Mouse (Mus musculus): ENCODE data around the gene Mxi1.
"Not testable (repeated sequence)": the region's sequence is repeated elsewhere in the genome, so short reads cannot be mapped to it uniquely, and the experiment has no call there.

The Mxi1 gene

GRCm38 (mm10) chr19:53364551-53364950, 54.2 kb downstream of the Mxi1 start:
- no peak for DNase-seq (ENCODE audit: low spot score in 2 of 2)

- DNase-seq (ENCODE audit: low spot score in 2 of 2): peak; percentile 42 to 52
Measured at GRCm38 (mm10) chr19:53364963-53365362, 54.6 kb downstream of the Mxi1 start.

- no peak for DNase-seq (ENCODE audit: low spot score in 2 of 2)
Measured at GRCm38 (mm10) chr19:53366057-53366775, 55.9 kb downstream of the Mxi1 start.

DNA sequence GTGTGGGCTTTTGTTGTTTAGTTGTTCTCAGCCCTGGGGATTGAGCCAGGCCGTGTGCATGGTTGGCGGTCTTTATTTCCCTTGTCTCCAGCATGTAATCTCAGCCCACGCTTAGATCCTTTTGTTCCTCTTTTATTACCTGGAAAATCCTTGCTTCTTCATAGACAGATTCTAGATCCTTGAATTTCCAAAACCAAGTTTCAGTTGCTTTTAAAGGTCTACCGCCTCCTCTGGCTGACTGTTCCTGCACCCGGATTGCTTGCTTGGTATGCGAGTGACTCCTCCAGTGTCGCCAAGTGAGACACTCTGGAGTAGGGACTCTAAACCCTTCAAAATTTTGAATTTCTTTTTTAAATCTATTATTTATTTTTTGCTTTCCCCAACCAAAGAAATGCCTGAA, 56.6 kb downstream of the Mxi1 start:
- no peak for DNase-seq (ENCODE audit: low spot score in 2 of 2)

DNA sequence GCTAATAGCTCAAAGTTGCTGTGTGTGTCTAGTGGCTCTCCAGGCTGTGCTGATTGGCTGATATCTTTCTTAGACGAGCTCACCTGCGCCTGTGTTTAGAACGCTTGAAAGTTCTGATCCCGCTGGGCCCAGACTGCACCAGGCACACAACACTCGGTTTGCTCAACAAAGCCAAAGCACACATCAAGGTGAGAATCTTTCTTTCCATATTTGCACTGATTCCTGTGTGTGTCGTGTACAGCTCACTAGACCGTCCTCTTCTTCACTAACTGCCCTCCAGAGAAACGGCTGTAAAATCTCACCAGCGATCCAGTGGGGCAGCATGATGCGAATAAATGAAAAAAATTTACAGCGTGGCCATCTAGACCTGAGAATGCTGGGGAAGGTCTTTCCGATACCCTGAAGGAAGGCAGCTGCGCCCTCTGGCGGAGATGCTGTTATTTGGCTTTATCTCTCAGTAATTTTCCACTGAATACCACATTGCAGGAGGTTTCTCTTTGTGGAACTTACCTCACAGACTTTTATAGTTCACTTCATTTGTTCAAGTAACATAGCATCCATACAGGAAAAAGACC, 59.2 kb downstream of the Mxi1 start:
- DNase-seq (ENCODE audit: low spot score in 2 of 2): peak in 1 of 2 experiments; percentile 80

DNA sequence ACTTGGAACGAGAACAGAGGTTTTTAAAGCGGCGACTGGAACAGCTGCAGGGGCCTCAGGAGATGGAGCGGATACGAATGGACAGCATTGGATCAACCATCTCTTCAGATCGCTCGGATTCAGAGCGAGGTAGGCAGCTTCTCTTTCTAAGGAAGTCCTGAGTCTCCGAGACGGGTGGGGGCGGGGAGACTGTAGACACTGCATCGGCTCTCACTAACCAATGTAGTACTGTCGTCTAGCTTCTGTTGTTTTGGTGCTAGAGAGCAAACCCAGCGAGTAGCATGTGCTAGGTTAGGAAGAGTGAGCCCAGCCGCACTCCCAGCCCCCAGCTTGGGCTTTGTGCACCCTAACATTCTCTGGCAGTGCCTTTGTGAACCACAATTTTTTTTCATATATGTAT, 59.9 kb downstream of the Mxi1 start:
- DNase-seq (ENCODE audit: low spot score in 2 of 2): no peak

DNA sequence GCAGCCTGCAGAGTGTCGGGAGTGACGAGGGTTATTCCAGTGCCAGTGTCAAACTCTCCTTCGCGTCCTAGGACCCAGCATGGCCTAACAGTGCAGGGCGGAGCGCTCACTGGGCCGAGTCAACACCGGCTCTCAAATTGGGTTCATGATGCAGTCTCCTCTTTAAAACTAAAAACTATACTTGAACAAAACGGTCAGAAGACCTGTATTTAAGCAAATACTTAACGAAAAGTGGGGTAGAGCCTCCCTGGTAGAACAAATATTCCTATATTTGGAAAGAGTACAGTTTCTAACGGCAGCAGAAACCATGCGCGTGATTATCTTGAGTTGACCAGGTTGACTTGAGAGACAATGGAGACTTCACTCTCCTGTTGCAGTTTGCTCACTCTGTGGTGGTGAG, 61.3 kb downstream of the Mxi1 start, which contains the start of gene Gm10197:
Gm10197 (minus strand) TSS at position 101 of the 400 bp plus-strand sequence.
- no peak for DNase-seq (ENCODE audit: low spot score in 2 of 2)

DNA sequence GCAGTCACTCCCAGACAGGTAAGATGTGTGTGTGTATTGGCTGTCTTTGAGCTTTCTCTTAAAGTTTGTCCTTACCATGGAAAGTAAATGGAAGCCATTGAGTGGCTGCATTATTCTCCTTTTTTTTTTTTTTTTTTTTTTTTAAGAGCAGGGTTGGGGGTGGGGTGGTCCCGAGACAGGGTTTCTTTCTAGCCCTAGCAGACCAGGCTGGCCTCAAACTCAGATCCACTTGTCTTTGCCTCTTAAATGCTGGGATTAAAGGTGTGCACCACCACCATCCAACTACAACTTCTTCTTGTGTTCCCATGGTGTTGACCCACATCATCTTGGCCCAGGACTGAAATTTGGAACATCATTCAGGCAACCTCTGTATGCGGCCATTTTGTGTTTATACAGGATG, 63.3 kb downstream of the Mxi1 start:
- DNase-seq (ENCODE audit: low spot score in 2 of 2): no peak

DNA sequence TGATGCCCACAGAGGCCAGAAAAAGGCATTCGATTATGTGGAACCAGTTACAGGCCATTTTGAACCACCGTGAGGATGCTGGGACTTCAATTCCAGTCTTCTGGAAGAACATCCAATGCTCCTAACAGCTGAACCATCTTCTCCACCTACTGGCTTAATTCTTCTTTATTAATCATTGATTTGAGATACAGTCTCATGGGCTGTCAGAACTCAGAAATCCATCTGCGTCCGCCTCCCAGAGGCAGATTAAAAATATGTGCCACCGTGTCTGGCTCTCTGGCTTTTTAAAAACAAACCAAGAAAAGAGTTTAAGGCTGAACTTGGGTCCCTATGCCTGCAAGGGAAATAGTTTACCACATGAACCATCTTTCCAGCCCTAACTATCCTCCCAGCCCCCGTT, 65.0 kb downstream of the Mxi1 start:
- DNase-seq (ENCODE audit: low spot score in 2 of 2): no peak

DNA sequence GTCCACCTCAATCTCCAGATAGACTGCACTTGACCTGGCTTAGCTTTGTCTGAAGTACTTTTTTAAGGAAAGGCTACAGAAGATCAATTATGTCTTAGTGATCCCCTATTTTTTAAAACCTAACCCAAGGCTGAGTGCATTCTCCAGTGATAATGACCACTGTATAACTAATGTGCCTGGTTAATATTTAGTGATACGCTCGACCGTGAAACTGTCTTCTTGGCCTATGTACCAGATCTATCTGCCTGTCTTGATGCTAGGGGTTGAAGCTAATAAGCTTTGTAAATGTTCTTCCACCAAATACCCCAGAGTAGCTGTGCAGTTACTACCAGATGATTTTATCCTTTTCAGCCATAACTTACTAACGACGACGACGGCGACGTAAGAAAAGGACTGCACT, 65.5 kb downstream of the Mxi1 start:
- DNase-seq (ENCODE audit: low spot score in 2 of 2): no peak

- DNase-seq (ENCODE audit: low spot score in 2 of 2): no peak
Measured at GRCm38 (mm10) chr19:53377652-53378051, 67.3 kb downstream of the Mxi1 start.

DNA sequence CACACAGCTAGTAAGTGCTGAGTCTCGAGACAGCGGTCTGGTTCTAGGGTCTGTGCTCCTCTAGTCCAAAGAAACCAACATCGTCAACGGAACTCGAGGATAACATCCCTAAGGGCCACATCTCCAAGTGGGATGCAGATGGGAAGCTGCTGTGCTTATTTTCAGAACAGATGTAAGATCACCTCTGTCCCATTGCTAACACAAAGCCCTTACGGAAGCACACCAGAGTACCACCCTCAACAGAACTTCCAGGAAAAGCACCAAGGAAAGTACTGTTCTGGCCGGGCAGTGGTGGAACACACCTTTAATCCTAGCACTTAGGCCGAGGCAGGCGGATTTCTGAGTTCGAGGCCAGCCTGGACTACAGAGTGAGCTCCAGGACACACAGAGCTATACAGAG, 68.1 kb downstream of the Mxi1 start:
- no peak for DNase-seq (ENCODE audit: low spot score in 2 of 2)

GRCm38 (mm10) chr19:53383336-53383735, 73.0 kb downstream of the Mxi1 start:
- DNase-seq (ENCODE audit: low spot score in 2 of 2): no peak

- DNase-seq (ENCODE audit: low spot score in 2 of 2): no peak
Measured at GRCm38 (mm10) chr19:53389417-53389816, 79.1 kb downstream of the Mxi1 start.

DNA sequence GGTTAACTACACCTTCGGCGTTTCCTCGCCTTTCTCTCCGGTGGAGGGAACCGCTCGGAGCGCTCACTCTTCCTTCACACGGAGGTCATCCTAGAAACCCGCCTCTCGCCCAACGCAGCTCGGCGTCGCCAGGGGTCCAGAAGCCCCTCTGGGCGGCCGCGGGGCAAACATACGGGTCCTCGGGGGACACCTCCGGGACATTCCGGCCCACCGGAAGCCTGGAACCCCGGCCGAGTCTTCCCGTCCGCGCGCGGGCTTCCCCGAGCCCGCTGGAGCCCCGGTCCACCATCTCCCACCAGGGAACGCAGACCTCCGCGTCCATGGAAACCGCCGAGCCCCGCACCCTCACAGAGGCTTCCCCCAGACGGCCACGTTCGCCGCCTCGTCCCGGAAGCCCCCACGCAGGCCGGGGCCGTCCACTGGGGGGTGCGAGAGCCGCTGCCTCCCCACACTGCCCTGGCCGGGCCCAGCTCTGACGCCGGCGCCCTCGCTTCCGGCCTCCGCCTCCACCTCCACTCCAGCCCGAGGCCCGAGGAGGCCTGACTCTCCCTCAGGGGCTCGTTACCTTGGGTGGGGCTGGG, 79.6 kb downstream of the Mxi1 start:
- DNase-seq (ENCODE audit: low spot score in 2 of 2): no peak

GRCm38 (mm10) chr19:53390495-53391007, 80.2 kb downstream of the Mxi1 start, which contains the start of gene Smndc1:
TSS of gene Smndc1 (minus strand) at chr19:53390578.
- peak; percentile 99 to 100 for DNase-seq (ENCODE audit: low spot score in 2 of 2)

DNA sequence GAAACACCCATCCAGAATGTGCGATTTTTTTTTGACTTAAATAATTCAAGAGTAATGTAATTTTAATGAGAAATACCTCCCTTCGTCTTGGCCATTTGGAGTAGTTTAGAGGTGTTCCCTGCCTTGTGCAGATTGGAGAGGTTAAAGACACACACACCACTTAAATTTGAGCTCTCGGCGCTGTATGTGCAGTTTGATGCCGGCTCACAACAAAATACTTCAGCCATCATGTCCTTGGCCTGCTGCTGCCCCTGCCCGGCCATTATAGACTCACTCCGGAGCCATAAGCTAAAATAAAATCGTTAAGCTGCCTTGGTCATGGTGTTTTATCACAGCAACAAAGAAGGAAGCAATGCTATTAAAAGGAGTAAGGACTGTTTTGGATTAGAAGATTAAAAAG, 81.1 kb downstream of the Mxi1 start:
- DNase-seq (ENCODE audit: low spot score in 2 of 2): no peak

- DNase-seq (ENCODE audit: low spot score in 2 of 2): no peak
Measured at GRCm38 (mm10) chr19:53391787-53392186, 81.5 kb downstream of the Mxi1 start.

DNA sequence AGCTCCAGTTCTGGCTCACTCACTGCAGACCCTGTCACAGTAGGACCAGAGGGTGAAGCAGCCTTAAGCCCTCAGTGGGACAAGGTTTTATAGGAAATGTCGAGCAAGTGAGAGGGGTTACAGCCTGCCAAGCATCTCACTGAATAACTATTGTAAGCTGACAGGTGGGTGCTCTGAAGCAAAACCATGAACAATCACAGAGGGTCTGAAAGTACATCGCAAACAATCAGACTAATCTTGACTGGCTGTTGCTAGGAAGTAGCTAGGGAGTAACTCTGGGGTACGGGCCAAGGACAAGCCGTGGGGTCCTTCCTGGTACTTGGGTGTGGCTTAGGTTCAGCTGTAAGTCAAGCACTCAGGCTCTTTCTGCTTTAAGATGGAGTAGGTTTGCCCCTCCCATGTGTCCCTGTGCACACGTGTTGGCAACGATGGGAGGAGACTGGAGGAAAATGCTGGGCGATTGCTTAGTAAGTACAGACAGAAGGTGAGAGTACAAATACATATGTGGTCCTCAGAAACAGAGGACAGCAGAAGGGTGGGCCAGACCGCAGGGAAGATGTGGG, 82.5 kb downstream of the Mxi1 start:
- DNase-seq (ENCODE audit: low spot score in 2 of 2): no peak

DNA sequence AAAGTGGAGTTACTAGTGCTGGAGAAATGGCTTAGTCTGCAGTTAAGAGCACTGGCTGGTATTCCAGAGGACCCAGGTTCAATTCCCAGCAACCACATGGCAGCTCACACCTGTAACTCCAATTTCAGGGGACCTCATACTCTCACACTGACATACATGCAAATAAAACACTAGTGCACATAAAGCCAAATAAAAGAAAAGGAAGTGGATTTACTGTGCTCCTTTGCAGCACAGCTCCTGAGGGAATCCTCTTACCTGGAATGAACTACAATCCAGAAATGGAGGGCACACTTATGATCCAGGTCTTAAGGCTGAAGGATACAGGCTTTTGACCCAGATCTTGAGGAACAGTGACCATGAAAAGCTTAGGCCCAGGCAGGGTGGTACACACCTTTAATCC, 83.3 kb downstream of the Mxi1 start:
- DNase-seq (ENCODE audit: low spot score in 2 of 2): no peak

DNA sequence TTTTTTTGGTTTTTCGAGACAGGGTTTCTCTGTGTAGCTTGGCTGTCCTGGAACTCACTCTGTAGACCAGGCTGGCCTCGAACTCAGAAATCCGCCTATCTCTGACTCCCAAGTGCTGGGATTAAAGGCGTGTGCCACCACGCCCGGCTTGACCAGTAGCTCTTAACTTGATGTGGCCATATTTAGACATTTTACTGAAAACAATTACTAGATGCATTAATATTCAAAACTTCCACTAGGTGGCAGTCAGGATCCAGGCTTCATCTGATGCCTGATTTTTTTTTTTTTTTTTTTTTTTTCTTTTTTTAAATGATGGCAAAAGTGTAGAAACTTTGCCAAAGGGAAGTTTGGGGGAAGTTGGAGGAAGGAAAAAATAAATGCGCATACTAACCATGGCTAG, 84.2 kb downstream of the Mxi1 start:
- no peak for DNase-seq (ENCODE audit: low spot score in 2 of 2)

- not testable (repeated sequence) for DNase-seq (ENCODE audit: low spot score in 2 of 2)
Measured at GRCm38 (mm10) chr19:53394956-53395355, 84.6 kb downstream of the Mxi1 start.

DNA sequence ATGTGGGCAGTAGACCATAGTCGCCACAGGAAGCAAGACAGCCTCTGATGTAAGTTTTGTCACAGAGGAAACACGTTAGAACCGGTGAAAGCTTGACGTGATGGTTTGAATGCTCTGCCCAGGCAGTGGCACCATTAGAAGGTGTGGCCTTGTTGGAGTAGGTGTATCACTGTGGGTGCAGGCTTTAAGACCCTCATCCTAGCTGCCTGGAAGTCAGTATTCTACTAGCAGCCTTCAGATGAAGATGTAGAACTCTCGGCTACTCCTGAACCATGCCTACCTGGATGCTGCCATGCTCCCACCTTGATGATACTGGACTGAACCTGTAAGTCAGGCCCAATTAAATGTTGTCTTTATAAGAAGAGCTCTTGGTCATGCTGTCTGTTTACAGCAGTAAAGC, 85.5 kb downstream of the Mxi1 start:
- not testable (repeated sequence) for DNase-seq (ENCODE audit: low spot score in 2 of 2)

Data from frontal cortex, postnatal 10 days (tissue).